ENCODE assay signal across 43 mouse cellular contexts in genomic region chr8:122436586-122437125, GRCm38 (mm10). TPM values are rescaled to one million over a fixed set of nuclear protein-coding genes. Genes with fewer than 3 reads are reported as not detected.
A peak's percentile ranks its signal among the peaks of the same experiment; 100 is the strongest.
DNase-seq lines count a peak whose midpoint lies in the region; TF ChIP-seq lines count a peak whose summit lies in the region.
"Had no signal": no experiment of that assay in that cellular context is flagged by ENCODE, and none has a peak within 500 bp of the region (broad histone marks: within the 10 kb centered on the region; RNA-seq: fewer than 3 reads in every experiment).

No protein-coding gene starts in this region.

- intact Hi-C loops in left cerebral cortex, postnatal 36 days (cut with DNase I) = no loop called here

- H3K27me3 ChIP-seq in megakaryocyte, embryonic 14.5 days (replicated peaks) = no peaks in the 10 kb centered on the region
- H3K27me3 ChIP-seq: heart, embryonic 13.5 days; kidney, embryonic 15.5 days; limb, embryonic 12.5 days; neural tube, embryonic 15.5 days; Patski had no signal

- peaks cover 11% of the 10 kb centered on the region; the same call in 1 of the 2 replicates for H3K4me1 ChIP-seq in bone marrow, adult 2 months (ENCODE audit: control insufficient read depth, insufficient read depth, low read length)
- H3K4me1 ChIP-seq in megakaryocyte, embryonic 14.5 days = peaks cover 94% of the 10 kb centered on the region

- peak; percentile 53 for DNase-seq in adrenal gland, adult 2 months
- DNase-seq in adrenal gland, postnatal 4 days (ENCODE audit: low spot score in 2 of 2) = no peak
- DNase-seq in CD4-positive helper T cell, adult 2 months (ENCODE audit: low read depth, low spot score) = peak; percentile 52
- DNase-seq in left cerebral cortex, postnatal 36 days (ENCODE audit: low spot score in 2 of 2) = no peak
- DNase-seq in thymus, postnatal 0 days (ENCODE audit: low spot score) = no peak
- DNase-seq: adrenal gland, postnatal 25 days; cerebellum, adult 2 months; cerebellum, postnatal 14 days; forebrain, postnatal 0 days; heart, postnatal 10 days; kidney, adult 18-20 months; kidney, postnatal 25 days; liver, embryonic 13.5 days; lung, embryonic 14.5 days; lung, postnatal 36 days; retina, postnatal 1 day; right cerebral cortex, postnatal 25 days; spleen, adult 18-20 months; thymus, adult 2 months; thymus, postnatal 4 days had no signal

- 68% methylated on average over 20 of the region's 20 CpGs for WGBS in bone marrow, adult 2 months

- no peak overlapping the region for H3K27ac ChIP-seq in bone marrow, adult 2 months (ENCODE audit: control insufficient read depth, insufficient read depth, low read depth, low read length, poor library complexity)
- H3K27ac ChIP-seq: forebrain, embryonic 12.5 days; heart, embryonic 13.5 days; hindbrain, embryonic 14.5 days; kidney, embryonic 15.5 days; limb, embryonic 12.5 days; liver, embryonic 13.5 days; midbrain, embryonic 13.5 days; neural tube, embryonic 15.5 days had no signal

- no peaks in the 10 kb centered on the region for H3K9me3 ChIP-seq in megakaryocyte, embryonic 14.5 days
- H3K9me3 ChIP-seq: heart, embryonic 13.5 days; kidney, embryonic 15.5 days; neural tube, embryonic 15.5 days had no signal

- no peak for TF ChIP-seq CTCF in bone marrow, adult 2 months (IDR thresholded peaks at IDR 0.05; ENCODE audit: control insufficient read depth, insufficient read depth, low read length)

- H3K4me3 ChIP-seq in bone marrow, adult 2 months (replicated peaks; ENCODE audit: control insufficient read depth, low read depth, low read length) = peak overlapping the region; percentile 17
- peak overlapping the region; percentile 77 for H3K4me3 ChIP-seq in megakaryocyte, embryonic 14.5 days (replicated peaks)
- H3K4me3 ChIP-seq: erythroblast, embryonic 14.5 days; forebrain, embryonic 12.5 days; heart, embryonic 13.5 days; kidney, embryonic 15.5 days; limb, embryonic 12.5 days; liver, embryonic 13.5 days; midbrain, embryonic 13.5 days; neural tube, embryonic 15.5 days had no signal

- no peak for TF ChIP-seq POLR2A in bone marrow, adult 2 months (IDR thresholded peaks at IDR 0.05; ENCODE audit: borderline replicate concordance, control insufficient read depth, low read depth, low read length)

- peaks cover 92% of the 10 kb centered on the region for H3K36me3 ChIP-seq in megakaryocyte, embryonic 14.5 days (replicated peaks; ENCODE audit: low read length)

RNA-seq across cellular contexts. Expression of gene Cyba, which starts 3.9 kb away (rescaled TPM):
- total RNA-seq in adrenal gland, adult 2 months (2021) = 10 to 100 TPM; 26.3 to 43.7 TPM
- 108 and 116 TPM in 2 replicates for polyA plus RNA-seq in adrenal gland, adult 2 months (2012; rRNA removed)
- total RNA-seq in adrenal gland, postnatal 4 days (2021) = 10 to 100 TPM; 49.9 to 76.7 TPM
- 168 and 494 TPM in 2 replicates for polyA plus RNA-seq in bone marrow, adult 2 months (2011; ENCODE audit: insufficient read depth, insufficient read length, low replicate concordance, missing spikeins)
- 3,699 and 12,582 TPM in 2 replicates for polyA plus RNA-seq in megakaryocyte, embryonic 14.5 days (2012; ENCODE audit: insufficient read depth, low replicate concordance)
- 1 to 10 TPM; 7.9 TPM for total RNA-seq in left cerebral cortex, postnatal 36 days (2021)
- 540 and 564 TPM in 2 replicates for polyA plus RNA-seq in thymus, postnatal 0 days (2015; fragmentation: Nextera tagmentation; extraction: Ambion mirVana)

RNA-seq across cellular contexts. Expression of gene Mvd, which starts 6.6 kb away (rescaled TPM):
- 10 to 100 TPM in 1 of 2 experiments, 1 to 10 TPM in 1; 9.2 to 39.5 TPM for total RNA-seq in adrenal gland, adult 2 months (2021)
- 39.7 and 73.8 TPM in 2 replicates for polyA plus RNA-seq in adrenal gland, adult 2 months (2012; rRNA removed)
- total RNA-seq in adrenal gland, postnatal 4 days (2021) = 10 to 100 TPM in 1 of 2 experiments, 1 to 10 TPM in 1; 9.1 to 11.5 TPM
- polyA plus RNA-seq in bone marrow, adult 2 months (2011; ENCODE audit: insufficient read depth, insufficient read length, low replicate concordance, missing spikeins) = 2.4 and 6.3 TPM in 2 replicates
- polyA plus RNA-seq in megakaryocyte, embryonic 14.5 days (2012; ENCODE audit: insufficient read depth, low replicate concordance) = 66.0 and 142 TPM in 2 replicates
- total RNA-seq in left cerebral cortex, postnatal 36 days (2021) = 10 to 100 TPM; 20.5 to 30.8 TPM
- 17.4 and 19.5 TPM in 2 replicates for polyA plus RNA-seq in thymus, postnatal 0 days (2015; fragmentation: Nextera tagmentation; extraction: Ambion mirVana)

RNA-seq across cellular contexts. Expression of gene Il17c, which starts 14.8 kb away (rescaled TPM):
- not detected for total RNA-seq in adrenal gland, adult 2 months (2021)
- polyA plus RNA-seq in adrenal gland, adult 2 months (2012; rRNA removed) = 0.16 TPM in 1 of 2 replicates, not detected in the other
- total RNA-seq in adrenal gland, postnatal 4 days (2021) = not detected
- polyA plus RNA-seq in bone marrow, adult 2 months (2011; ENCODE audit: insufficient read depth, insufficient read length, low replicate concordance, missing spikeins) = not detected in 2 replicates
- polyA plus RNA-seq in megakaryocyte, embryonic 14.5 days (2012; ENCODE audit: insufficient read depth, low replicate concordance) = 0.68 TPM in 1 of 2 replicates, not detected in the other
- total RNA-seq in left cerebral cortex, postnatal 36 days (2021) = not detected
- 0.26 and 0.37 TPM in 2 replicates for polyA plus RNA-seq in thymus, postnatal 0 days (2015; fragmentation: Nextera tagmentation; extraction: Ambion mirVana)
- total RNA-seq: adrenal gland, postnatal 25 days; ES-E14; gastrocnemius, adult 8-10 months; gastrocnemius, postnatal 4 days; heart, adult 8-10 months; heart, postnatal 10 days; hematopoietic stem cell, adult 5-6 weeks; layer of hippocampus, adult 18-20 months; layer of hippocampus, postnatal 10 days; left cerebral cortex, adult 18-20 months; left cerebral cortex, postnatal 14 days; megakaryocyte-erythroid progenitor cell, adult 5-6 weeks; monocyte, adult 5-6 weeks had no signal
- polyA plus RNA-seq: embryonic facial prominence, embryonic 14.5 days; erythroblast, embryonic 14.5 days; forebrain, embryonic 12.5 days; forebrain, postnatal 0 days; heart, embryonic 13.5 days; hindbrain, embryonic 14.5 days; kidney, embryonic 15.5 days; limb, embryonic 12.5 days; liver, embryonic 13.5 days; lung, embryonic 14.5 days; midbrain, embryonic 13.5 days; neural tube, embryonic 15.5 days had no signal

RNA-seq across cellular contexts. Expression of gene Snai3, which starts 23.9 kb away (rescaled TPM):
- not detected for total RNA-seq in adrenal gland, adult 2 months (2021)
- polyA plus RNA-seq in adrenal gland, adult 2 months (2012; rRNA removed) = 0.15 and 0.19 TPM in 2 replicates
- total RNA-seq in adrenal gland, postnatal 4 days (2021) = under 1 TPM; 0.42 to 0.56 TPM
- 2.2 TPM in 1 of 2 replicates, not detected in the other for polyA plus RNA-seq in bone marrow, adult 2 months (2011; ENCODE audit: insufficient read depth, insufficient read length, low replicate concordance, missing spikeins)
- 2.8 and 8.0 TPM in 2 replicates for polyA plus RNA-seq in megakaryocyte, embryonic 14.5 days (2012; ENCODE audit: insufficient read depth, low replicate concordance)
- under 1 TPM; 0.57 to 0.84 TPM for total RNA-seq in left cerebral cortex, postnatal 36 days (2021)
- polyA plus RNA-seq in thymus, postnatal 0 days (2015; fragmentation: Nextera tagmentation; extraction: Ambion mirVana) = 37.5 TPM in 2 replicates
- total RNA-seq: adrenal gland, postnatal 25 days; forebrain, postnatal 0 days; hematopoietic stem cell, adult 5-6 weeks; layer of hippocampus, adult 18-20 months; layer of hippocampus, postnatal 10 days; left cerebral cortex, postnatal 14 days; megakaryocyte-erythroid progenitor cell, adult 5-6 weeks; monocyte, adult 5-6 weeks had no signal
- polyA plus RNA-seq: erythroblast, embryonic 14.5 days; forebrain, embryonic 12.5 days; forebrain, postnatal 0 days; hindbrain, embryonic 14.5 days; midbrain, embryonic 13.5 days had no signal

RNA-seq across cellular contexts. Expression of gene Rnf166, which starts 39.2 kb away (rescaled TPM):
- total RNA-seq in adrenal gland, adult 2 months (2021) = 10 to 100 TPM; 42.8 to 83.8 TPM
- polyA plus RNA-seq in adrenal gland, adult 2 months (2012; rRNA removed) = 132 and 157 TPM in 2 replicates
- 10 to 100 TPM; 47.5 to 53.7 TPM for total RNA-seq in adrenal gland, postnatal 4 days (2021)
- 17.4 and 32.7 TPM in 2 replicates for polyA plus RNA-seq in bone marrow, adult 2 months (2011; ENCODE audit: insufficient read depth, insufficient read length, low replicate concordance, missing spikeins)
- polyA plus RNA-seq in megakaryocyte, embryonic 14.5 days (2012; ENCODE audit: insufficient read depth, low replicate concordance) = 86.9 and 219 TPM in 2 replicates
- total RNA-seq in left cerebral cortex, postnatal 36 days (2021) = 10 to 100 TPM; 32.2 to 38.9 TPM
- 98.0 and 108 TPM in 2 replicates for polyA plus RNA-seq in thymus, postnatal 0 days (2015; fragmentation: Nextera tagmentation; extraction: Ambion mirVana)

Comparison
In these comparisons a context has a peak if more than half of its experiments do, and no peak if none do; other contexts are left out.
1. DNase-seq: peak in adrenal gland, adult 2 months (single experiment) and CD4-positive helper T cell, adult 2 months (single experiment); none in adrenal gland, postnatal 4 days (0 of 2), left cerebral cortex, postnatal 36 days (0 of 2) and thymus, postnatal 0 days (single experiment).